Mouse (Mus musculus) spleen, postnatal 36 days (tissue): ENCODE data around the gene Slc43a2.
A peak's percentile ranks its signal among the peaks of the same experiment; 100 is the strongest.
"Not testable (repeated sequence)": the region's sequence is repeated elsewhere in the genome, so short reads cannot be mapped to it uniquely, and the experiment has no call there.

Experiments
- DNase-seq, 2 experiments: peaks; one replicate each; pipeline ENCODE4 v3.0.0; 2022; ENCODE audit warnings: low spot score in 2 of 2, mixed read lengths in 1 of 2

Slc43a2 gene

GRCm38 (mm10) chr11:75572301-75572791, 40.9 kb downstream of the Slc43a2 start:
- no peak for DNase-seq

DNA sequence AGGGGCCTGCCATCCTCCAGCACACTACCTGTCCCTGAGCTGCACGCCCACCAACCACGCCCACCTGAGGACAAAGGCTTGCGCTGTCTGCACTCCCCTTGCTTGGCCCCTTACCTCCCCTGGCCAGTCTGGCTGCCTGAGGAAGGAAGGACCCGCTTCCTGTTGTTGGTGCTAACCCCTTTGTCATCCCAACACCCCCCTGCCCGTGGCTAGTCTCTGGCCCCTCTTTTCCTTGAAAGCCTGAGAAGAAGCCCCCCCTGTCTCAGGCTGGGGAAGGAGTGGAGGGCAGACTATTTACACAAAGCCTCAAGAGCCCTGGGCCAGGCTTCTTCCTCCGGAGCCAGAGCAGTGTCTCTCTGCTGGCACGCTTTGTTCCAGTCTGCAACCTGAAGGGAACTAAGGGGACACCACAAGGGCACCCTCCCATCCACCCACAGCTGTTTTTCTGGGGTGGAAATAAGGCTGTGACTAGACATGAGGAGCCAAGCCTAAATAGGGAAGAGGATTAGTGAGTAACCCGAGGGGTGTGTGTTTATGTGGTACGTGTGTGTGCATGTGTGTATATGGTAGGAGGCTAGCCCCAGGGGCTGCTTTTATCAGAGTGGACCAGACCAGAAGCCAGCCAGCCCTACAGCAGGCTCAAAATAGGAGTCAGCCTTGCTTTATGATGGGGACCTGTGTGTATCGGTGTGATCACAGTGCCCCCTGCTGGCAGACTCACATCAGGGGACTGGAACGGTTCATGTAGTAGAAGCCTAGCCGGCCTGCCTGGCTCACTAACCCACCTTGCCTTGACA, 41.6 kb downstream of the Slc43a2 start:
- peak; percentile 85 to 91 for DNase-seq

DNA sequence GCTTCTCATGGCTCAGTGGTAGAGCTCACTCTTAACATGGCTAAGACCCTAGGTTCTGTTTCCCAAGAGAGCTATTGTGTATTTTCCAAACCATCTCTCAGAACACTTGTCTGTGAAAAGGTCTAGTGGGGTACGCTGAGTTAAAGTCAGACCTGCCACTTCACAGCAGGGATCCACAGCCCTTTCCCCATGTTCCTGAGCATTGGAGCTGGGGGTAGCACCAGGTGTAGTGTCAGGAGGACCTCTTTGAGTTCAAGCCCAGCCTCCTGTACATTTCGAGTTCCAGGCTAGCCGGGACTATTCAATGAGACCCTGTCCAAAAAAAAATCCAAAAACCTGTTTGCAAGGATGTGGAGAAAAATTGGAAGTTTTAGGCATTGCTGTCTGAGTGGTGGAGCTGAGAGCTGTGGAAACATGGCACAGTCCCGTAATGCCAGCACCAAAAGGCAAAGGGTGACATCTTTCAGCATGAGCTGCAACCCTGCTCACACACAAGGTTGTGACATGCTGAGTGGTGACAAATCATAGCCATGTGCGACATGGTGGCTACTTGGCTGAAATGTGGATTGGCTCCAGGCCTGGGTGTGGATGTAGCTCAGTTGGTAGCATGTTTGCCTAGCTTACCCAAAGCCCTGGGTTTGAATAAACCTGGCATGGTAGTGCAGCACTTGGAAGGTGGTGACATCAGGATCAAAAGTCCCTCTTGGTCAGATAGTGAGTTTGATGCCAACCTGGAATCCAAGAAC, 43.1 kb downstream of the Slc43a2 start:
- no peak for DNase-seq

DNA sequence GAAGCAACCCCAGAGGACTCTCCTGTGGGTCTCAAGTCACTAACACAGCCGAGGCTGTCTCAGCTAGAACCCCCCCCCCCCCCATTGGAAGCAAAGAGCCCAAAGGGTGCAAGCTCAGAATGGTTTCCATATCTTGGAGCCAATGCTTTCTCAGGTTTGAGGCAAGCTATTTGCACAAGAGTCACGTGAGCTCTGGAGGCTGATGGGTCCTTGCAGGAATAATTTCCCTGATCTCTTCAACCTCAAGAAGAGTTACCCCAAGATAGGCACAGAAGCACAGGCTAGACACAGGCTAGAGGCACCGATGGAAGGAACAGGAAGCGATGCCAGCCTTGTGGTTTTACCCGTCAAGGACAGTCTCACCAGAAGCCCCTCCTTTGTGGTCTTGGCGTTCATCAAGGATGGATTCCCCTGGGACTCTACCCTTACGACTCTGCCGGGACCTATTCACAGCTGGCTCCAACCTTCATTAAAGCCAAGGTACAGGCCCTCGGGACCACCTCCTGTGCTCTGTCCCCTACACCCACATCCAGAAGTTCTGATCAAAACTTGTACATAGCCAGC, 44.1 kb downstream of the Slc43a2 start:
- DNase-seq: peak; percentile 31 to 51

DNA sequence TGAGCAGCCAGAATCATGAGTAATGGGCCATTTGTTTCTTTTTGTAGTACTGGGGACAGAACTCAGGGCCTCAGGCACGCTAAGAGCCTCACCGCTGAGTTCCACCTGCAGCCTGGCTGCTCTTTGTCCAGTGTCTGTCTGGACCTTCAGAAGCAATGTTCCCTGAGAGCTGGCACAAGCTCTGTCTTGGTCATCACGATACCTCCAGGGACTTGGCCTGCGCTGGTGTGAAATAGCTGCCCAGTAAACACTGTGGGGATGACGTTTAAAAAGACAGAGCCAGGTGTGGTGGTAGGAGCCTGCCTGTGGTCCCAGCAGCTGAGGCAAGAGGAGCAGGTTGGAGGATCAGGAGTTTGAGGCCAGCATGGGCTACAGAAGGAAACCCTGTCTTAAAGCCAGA, 47.1 kb downstream of the Slc43a2 start:
- no peak for DNase-seq

DNA sequence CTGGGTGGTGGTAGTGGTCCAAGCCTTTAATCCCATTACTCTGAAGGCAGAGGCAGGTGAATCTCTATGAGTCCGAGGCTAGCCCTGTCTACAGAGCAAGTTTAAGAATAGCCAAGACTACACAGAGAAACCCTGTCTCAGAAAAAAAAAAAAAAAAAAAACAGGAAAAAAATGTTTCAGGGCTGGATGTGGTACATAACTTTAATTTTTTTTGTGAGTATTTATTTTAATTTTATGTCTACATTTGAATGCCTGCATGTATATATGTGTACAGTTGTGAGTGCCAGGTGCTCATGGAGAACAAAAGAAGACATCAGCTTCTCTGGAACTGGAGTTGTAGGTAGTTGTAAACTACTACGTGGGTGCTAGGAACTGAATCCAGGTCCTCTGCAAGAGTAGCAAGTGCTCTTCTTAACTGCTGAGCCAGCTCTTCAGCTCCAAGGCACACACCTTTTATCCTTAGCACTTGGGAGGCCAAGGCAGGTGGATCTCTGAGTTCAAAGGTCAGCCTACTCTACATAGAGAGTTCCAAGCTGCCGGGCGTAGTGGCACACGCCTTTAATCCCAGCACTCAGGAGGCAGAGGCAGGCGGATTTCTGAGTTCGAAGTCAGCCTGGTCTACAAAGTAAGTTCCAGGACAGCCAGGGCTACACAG, 50.1 kb downstream of the Slc43a2 start:
- no peak for DNase-seq

DNA sequence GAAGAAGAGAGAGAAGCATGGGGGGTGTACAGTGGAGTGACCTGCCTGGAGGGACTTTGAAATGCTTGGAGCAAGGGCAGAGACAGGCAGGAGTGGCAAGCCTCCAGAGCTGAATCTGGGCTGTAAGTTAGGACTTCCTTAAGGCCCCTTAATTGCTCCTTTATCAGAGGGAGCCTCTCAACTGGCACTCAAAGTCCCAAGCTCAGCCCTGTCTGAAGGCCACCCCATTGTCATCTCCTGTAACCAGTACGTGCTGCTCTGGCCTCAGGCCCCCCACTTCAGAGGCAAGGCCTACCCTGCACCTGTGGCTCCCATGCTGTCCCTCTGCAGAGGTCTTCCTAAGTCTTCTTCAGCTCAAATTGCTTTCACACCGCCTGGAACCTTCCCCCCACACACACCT, 52.0 kb downstream of the Slc43a2 start:
- no peak for DNase-seq

DNA sequence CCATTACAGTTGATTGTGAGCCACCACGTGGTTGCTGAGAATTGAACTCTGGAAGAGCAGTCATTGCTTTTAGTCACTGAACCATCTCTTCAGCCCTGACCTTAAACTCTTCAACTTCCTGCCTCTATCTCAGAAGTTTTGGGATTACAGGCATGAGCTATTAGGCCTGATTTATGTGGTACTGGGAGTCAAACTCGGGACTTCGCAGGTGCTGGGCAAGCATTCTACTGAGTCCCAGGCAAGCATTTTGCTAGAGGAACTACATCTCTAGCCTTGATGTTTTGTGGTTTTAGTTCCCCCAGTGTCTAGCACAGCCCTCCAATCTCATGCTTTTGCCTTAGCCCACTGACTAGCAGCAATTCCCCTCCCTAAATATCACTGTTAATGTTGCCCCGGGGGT, 53.6 kb downstream of the Slc43a2 start:
- no peak for DNase-seq

- no peak for DNase-seq
Observed at GRCm38 (mm10) chr11:75585978-75586377, 54.5 kb downstream of the Slc43a2 start.

- no peak for DNase-seq
Observed at GRCm38 (mm10) chr11:75586963-75587362, 55.5 kb downstream of the Slc43a2 start.

DNA sequence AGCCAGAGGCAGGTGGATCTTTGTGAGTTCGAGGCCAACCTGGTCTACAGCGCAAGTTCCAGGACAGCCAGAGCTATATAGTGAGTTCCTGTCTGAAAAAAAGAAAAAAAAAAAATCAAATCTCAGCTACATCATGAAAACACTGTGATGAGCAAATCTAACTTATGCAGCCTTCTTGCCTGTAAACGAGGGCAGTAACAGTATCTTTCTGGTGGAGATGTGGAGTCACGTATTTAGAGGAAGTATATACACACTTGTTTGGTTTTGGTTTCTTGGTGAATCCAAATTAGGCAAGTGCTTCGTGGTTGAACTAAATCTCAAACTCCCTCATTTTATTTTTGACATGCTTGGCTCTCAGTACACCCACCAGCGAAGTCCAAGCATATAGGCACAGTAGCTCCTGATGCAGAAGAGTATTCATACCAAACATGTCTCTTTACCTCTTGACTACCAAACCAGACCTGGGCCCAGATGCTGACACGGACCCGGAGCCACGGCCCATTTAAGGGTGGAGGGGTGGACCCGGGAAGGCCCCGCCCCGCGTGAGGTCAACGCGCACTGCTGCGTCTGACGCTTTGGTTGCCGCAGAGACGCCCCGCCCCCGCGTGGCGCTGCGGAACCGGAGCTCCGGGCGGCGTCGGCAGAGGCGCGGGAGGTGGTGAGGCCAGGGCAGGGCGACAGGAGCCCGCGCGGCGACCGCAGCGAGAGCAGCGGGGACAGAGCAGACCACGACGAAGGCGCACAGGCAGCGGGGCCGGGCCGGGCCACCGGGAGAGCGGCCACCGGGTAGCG, 56.2 kb downstream of the Slc43a2 start, which contains the start of gene Pitpna:
Gene Pitpna, plus strand, starts transcription at position 605 of the 792 bp plus-strand sequence.
- peak; percentile 96 for DNase-seq

DNA sequence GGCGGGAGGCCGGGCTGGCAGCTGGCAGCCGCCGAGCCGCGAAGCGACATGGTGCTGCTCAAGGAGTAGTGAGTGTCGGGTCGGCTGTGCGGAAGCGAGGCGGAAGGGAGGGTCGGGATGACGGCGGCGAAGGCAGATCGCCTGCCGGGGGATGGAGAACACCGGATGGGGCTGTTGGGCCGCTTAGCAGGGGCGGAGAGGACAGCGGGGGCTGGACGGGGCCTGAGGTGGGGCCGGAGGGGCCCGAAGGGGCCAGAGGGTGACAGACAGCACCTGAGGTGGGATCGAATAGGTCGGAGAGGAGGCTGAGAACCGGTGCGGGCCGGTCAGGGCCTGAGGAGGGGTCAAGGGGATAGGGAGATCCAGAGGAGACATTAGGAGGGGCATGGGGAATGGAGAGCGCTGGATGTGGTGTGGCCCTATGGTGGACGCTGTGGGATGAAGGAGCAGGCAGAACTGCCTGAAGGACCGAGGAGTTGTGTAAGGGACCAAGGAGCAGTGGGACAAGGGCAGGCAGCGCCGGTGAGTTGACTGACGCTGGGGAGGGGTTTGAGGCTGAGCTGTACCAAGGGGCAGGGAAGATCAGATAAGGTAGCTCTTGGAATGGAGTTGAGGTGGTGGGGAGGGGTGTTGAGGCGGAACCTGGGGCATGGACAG, 56.9 kb downstream of the Slc43a2 start:
- DNase-seq: peak; percentile 76 to 79

- no peak for DNase-seq
Observed at GRCm38 (mm10) chr11:75592612-75593011, 61.1 kb downstream of the Slc43a2 start.

- DNase-seq: peak; percentile 58 to 66
Observed at GRCm38 (mm10) chr11:75594431-75594830, 62.9 kb downstream of the Slc43a2 start.

GRCm38 (mm10) chr11:75595404-75595803, 63.9 kb downstream of the Slc43a2 start:
- no peak for DNase-seq

- no peak for DNase-seq
Observed at GRCm38 (mm10) chr11:75595816-75596215, 64.3 kb downstream of the Slc43a2 start.

DNA sequence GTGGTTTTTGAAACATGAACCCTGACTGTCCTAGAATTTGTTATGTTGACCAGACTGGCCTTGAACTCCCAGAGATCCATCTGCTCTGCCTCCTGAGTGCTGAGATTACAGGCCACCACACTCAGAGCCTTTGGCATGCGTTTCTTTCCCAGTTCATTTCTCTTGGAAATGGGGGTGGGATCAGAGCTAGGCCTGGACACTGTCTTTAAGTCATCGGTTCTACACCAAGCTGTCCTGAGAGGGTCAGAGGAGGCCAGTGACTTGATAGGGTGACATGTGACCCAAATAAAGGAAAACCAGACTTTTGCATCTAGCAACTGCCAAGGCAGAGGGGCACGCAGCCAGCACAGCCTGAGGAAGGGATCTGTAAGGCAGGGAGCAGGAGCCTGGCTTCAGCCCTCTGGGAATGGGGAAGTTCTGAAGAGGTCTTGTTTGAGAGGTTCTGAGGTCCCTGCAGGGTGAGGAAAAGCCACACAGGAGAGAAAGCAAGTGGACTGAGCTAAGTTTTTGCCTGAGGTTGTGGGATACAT, 65.3 kb downstream of the Slc43a2 start:
- no peak for DNase-seq

DNA sequence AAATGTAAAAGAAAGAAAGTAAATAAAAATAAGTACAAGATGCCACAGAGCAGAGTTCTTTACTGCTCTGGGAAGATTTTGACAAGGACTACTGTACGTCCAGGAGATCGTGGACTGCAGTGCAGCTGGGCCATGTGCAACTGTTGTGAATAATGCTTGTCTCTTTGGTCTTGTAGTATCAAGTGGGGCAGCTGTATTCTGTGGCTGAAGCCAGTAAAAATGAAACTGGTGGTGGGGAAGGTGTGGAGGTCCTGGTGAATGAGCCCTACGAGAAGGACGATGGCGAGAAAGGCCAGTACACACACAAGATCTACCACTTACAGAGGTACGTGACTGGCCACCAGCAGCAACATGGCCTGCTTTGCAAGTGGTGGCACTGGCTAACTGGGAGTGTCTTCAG, 66.5 kb downstream of the Slc43a2 start:
- DNase-seq: no peak

GRCm38 (mm10) chr11:75599802-75600201, 68.3 kb downstream of the Slc43a2 start:
- DNase-seq: not testable (repeated sequence)

DNA sequence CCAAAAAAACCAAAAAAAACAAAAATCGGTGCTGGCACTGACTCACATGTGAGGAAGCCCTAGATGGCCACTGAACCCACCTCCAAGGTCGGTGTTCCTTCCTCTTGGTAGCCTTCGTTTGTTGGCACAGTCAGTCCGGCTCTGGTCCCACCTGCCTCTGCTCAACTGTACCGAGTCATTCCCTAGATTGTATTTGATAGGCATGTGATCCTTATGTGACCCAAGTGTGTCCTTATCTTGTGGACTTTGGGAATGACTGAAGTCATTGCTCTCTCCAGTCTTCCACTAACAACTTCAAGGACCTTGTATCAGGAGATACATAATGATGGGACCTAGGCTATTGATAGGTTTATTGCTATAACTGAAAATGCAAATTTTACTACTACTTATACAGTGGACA, 73.3 kb downstream of the Slc43a2 start:
- no peak for DNase-seq
